Mouse (Mus musculus): Measurements from ENCODE around the gene Ubqlnl.

Gene Ubqlnl

GRCm38 (mm10) chr7:104150456-104150855, at the start of gene Ubqlnl:
TSS of gene Ubqlnl (minus strand) at chr7:104150556.
- no peak for DNase-seq (ENCODE audit: low spot score in 2 of 2)

GRCm38 (mm10) chr7:104199822-104200221, 49.5 kb upstream of the Ubqlnl start:
- DNase-seq (ENCODE audit: low spot score in 2 of 2) = peak; percentile 63 to 76

GRCm38 (mm10) chr7:104195885-104196284, 45.5 kb upstream of the Ubqlnl start, which contains the start of gene Olfr649:
TSS of gene Olfr649 (minus strand) at chr7:104195985.
- DNase-seq (ENCODE audit: low spot score in 2 of 2) = no peak

- DNase-seq (ENCODE audit: low spot score in 2 of 2) = no peak
Measured at GRCm38 (mm10) chr7:104191275-104191674, 40.9 kb upstream of the Ubqlnl start.

- no peak for DNase-seq (ENCODE audit: low spot score in 2 of 2)
Measured at GRCm38 (mm10) chr7:104183292-104183691, 32.9 kb upstream of the Ubqlnl start, which contains the start of gene Olfr648. TSS of gene Olfr648 (minus strand) at chr7:104183392.

- no peak for DNase-seq (ENCODE audit: low spot score in 2 of 2)
Measured at GRCm38 (mm10) chr7:104179074-104179473, 28.7 kb upstream of the Ubqlnl start.

- DNase-seq (ENCODE audit: low spot score in 2 of 2) = no peak
Measured at GRCm38 (mm10) chr7:104178422-104179054, 28.2 kb upstream of the Ubqlnl start.

GRCm38 (mm10) chr7:104175085-104175484, 24.7 kb upstream of the Ubqlnl start:
- no peak for DNase-seq (ENCODE audit: low spot score in 2 of 2)

- DNase-seq (ENCODE audit: low spot score in 2 of 2) = no peak
Measured at GRCm38 (mm10) chr7:104169634-104170204, 19.4 kb upstream of the Ubqlnl start.

GRCm38 (mm10) chr7:104167105-104167504, 16.7 kb upstream of the Ubqlnl start:
- no peak for DNase-seq (ENCODE audit: low spot score in 2 of 2)

- no peak for DNase-seq (ENCODE audit: low spot score in 2 of 2)
Measured at GRCm38 (mm10) chr7:104143179-104143578, 7.2 kb downstream of the Ubqlnl start, which contains the start of gene Ubqln3. TSS of gene Ubqln3 (minus strand) at chr7:104143279.

GRCm38 (mm10) chr7:104137305-104137704, 13.1 kb downstream of the Ubqlnl start, which contains the start of gene Olfr643:
TSS of gene Olfr643 (minus strand) at chr7:104137405.
- no peak for DNase-seq (ENCODE audit: low spot score in 2 of 2)

- no peak for DNase-seq (ENCODE audit: low spot score in 2 of 2)
Measured at GRCm38 (mm10) chr7:104129726-104130125, 20.6 kb downstream of the Ubqlnl start, which contains the start of gene Ubqln5. TSS of gene Ubqln5 (minus strand) at chr7:104129826.

GRCm38 (mm10) chr7:104104757-104104972, 45.7 kb downstream of the Ubqlnl start, which contains the start of gene Olfr646:
TSS of gene Olfr646 (plus strand) at chr7:104104873.
- no peak for DNase-seq (ENCODE audit: low spot score in 2 of 2)

GRCm38 (mm10) chr7:104103913-104104756, 46.2 kb downstream of the Ubqlnl start:
- no peak for DNase-seq (ENCODE audit: low spot score in 2 of 2)
